Mouse (Mus musculus) limb, embryonic 14.5 days (tissue): Measurements from ENCODE around the gene Lkaaear1. TPM values are rescaled to one million over a fixed set of nuclear protein-coding genes. Genes with fewer than 3 reads are reported as not detected.

Experiments
- ATAC-seq: fragments of 200-750 bp; cut with Nextera tagmentation; 2 replicates; pipeline ENCODE4 v1.8.0; 2017; ENCODE audit warnings: low read depth, moderate number of reproducible peaks, moderate TSS enrichment; ENCODE audit not compliant: low FRiP score
- DNase-seq: peaks from one replicate; pipeline ENCODE4 v3.0.0-alpha.2; 2015; ENCODE audit warnings: low spot score
- H3K27ac ChIP-seq: fragments of 300-500 bp; sonication (generic); replicated peaks from 2 replicates; pipeline ENCODE4 v1.5.1; 2014; ENCODE audit warnings: low read depth, mild to moderate bottlenecking, low read length, moderate library complexity, mixed read lengths
- H3K27me3 ChIP-seq: fragments of 300-500 bp; sonication (generic); 2 replicates; pipeline ENCODE4 v1.6.1; 2014; ENCODE audit warnings: low read length, mixed read lengths; ENCODE audit not compliant: control insufficient read depth, insufficient read depth
- H3K36me3 ChIP-seq: fragments of 300-500 bp; sonication (generic); 2 replicates; pipeline ENCODE4 v1.6.1; 2014; ENCODE audit warnings: mild to moderate bottlenecking, low read length, moderate library complexity, mixed read lengths; ENCODE audit not compliant: control insufficient read depth, insufficient read depth
- H3K4me1 ChIP-seq: fragments of 300-500 bp; sonication (generic); 2 replicates; pipeline ENCODE4 v1.6.1; 2014; ENCODE audit warnings: antibody characterized with exemption, low read length, mixed read lengths; ENCODE audit not compliant: control insufficient read depth, insufficient read depth
- H3K4me2 ChIP-seq: fragments of 300-500 bp; sonication (generic); replicated peaks from 2 replicates; pipeline ENCODE4 v1.6.1; 2014; ENCODE audit warnings: low read depth, mild to moderate bottlenecking, low read length, moderate library complexity; ENCODE audit not compliant: severe bottlenecking
- H3K4me3 ChIP-seq: fragments of 300-500 bp; sonication (generic); replicated peaks from 2 replicates; pipeline ENCODE4 v1.5.1; 2014; ENCODE audit warnings: low read length
- H3K9ac ChIP-seq: fragments of 300-500 bp; sonication (generic); 2 replicates; pipeline ENCODE4 v1.6.1; 2014; ENCODE audit warnings: mild to moderate bottlenecking, low read depth, low read length, moderate library complexity; ENCODE audit not compliant: severe bottlenecking
- H3K9me3 ChIP-seq: fragments of 300-500 bp; sonication (generic); 2 replicates; pipeline ENCODE4 v1.6.1; 2016; ENCODE audit warnings: low read length; ENCODE audit not compliant: control insufficient read depth
- POLR2A ChIP-seq: fragments of 200-500 bp; IDR thresholded peaks from 2 replicates; pipeline ENCODE4 v1.8.0; 2012; ENCODE audit warnings: inconsistent platforms, mild to moderate bottlenecking, moderate library complexity, borderline replicate concordance; ENCODE audit not compliant: insufficient read depth, insufficient read length; ENCODE audit errors: extremely low read depth
- WGBS: fragments of 180-500 bp; shearing (Covaris S2); extraction: QIAGEN DNeasy Blood & Tissue Kit; methylation state at CpG from one replicate; pipeline ENCODE4 v1.1.7; 2014; 5-methylcytosine and 5-hydroxymethylcytosine counted together
- polyA plus RNA-seq, 2 experiments: library from polyadenylated mRNA; depleted of rRNA in 1 of 2; stranded (reverse) in 1 of 2; unstranded in 1 of 2; fragments of >200 nt; fragmentation: Nextera tagmentation in 1 of 2; extraction: Ambion mirVana in 1 of 2; gene quantifications; 2 replicates each; pipeline versions ENCODE4 v1.2.1 to v1.2.3; 2012 to 2014

Lkaaear1 gene
- polyA plus RNA-seq, 2 experiments: not detected

GRCm38 (mm10) chr2:181716991-181717390 is 18.7 kb upstream of the Lkaaear1 start:
- DNase-seq: no peak
- H3K27ac ChIP-seq: no peak overlapping the region
- H3K9ac ChIP-seq: no peak overlapping the region
- no peak for ATAC-seq
- H3K4me2 ChIP-seq: no peak overlapping the region
- H3K36me3 ChIP-seq: no peaks in the 10 kb centered on the region
- no peaks in the 10 kb centered on the region for H3K27me3 ChIP-seq
- no peaks in the 10 kb centered on the region for H3K9me3 ChIP-seq
- no peaks in the 10 kb centered on the region; the same call in 1 of the 2 replicates for H3K4me1 ChIP-seq
- no peak for TF ChIP-seq POLR2A
- no peak overlapping the region for H3K4me3 ChIP-seq
- 40% methylated on average over 3 of the region's 3 CpGs for WGBS

- ATAC-seq (no peak), DNase-seq (no peak)
- WGBS: 72% methylated on average over 3 of the region's 3 CpGs
- Histone ChIP-seq H3K4me2 (no peak overlapping the region), H3K9ac (no peak overlapping the region), H3K4me3 (no peak overlapping the region), H3K27me3 (no peaks in the 10 kb centered on the region), H3K9me3 (no peaks in the 10 kb centered on the region), H3K36me3 (no peaks in the 10 kb centered on the region), H3K4me1 (no peaks in the 10 kb centered on the region; the same call in 1 of the 2 replicates), H3K27ac (no peak overlapping the region)
- no peak for TF ChIP-seq POLR2A
These were observed 17.1 kb upstream of the Lkaaear1 start for GRCm38 (mm10) chr2:181715382-181715781.

GRCm38 (mm10) chr2:181714903-181715326 is 16.7 kb upstream of the Lkaaear1 start, which contains the start of gene Oprl1:
Gene Oprl1, plus strand, starts transcription at chr2:181715016.
- no peak within 1 kb of the TSS for H3K9ac ChIP-seq
- no peak for ATAC-seq
- H3K4me1 ChIP-seq: no peaks in the 10 kb centered on the region; the same call in 1 of the 2 replicates
- no peak for TF ChIP-seq POLR2A
- no peak for DNase-seq
- no peaks in the 10 kb centered on the region for H3K9me3 ChIP-seq
- no peaks in the 10 kb centered on the region for H3K36me3 ChIP-seq
- no peak within 1 kb of the TSS for H3K4me3 ChIP-seq
- no peak within 1 kb of the TSS for H3K27ac ChIP-seq
- H3K27me3 ChIP-seq: no peaks in the 10 kb centered on the region
- 3% methylated on average over 7 of the region's 7 CpGs for WGBS
- H3K4me2 ChIP-seq: peak within 1 kb of the TSS; percentile 31; the same call in 1 of the 2 replicates

- 87% methylated on average over 1 of the region's 1 CpGs for WGBS
- no peaks in the 10 kb centered on the region; the same call in 1 of the 2 replicates for H3K4me1 ChIP-seq
- H3K27me3 ChIP-seq: no peaks in the 10 kb centered on the region
- DNase-seq (no peak), ATAC-seq (no peak)
- H3K4me3 ChIP-seq: no peak overlapping the region
- no peaks in the 10 kb centered on the region for H3K9me3 ChIP-seq
- no peak overlapping the region for H3K4me2 ChIP-seq
- no peak for TF ChIP-seq POLR2A
- no peak overlapping the region for H3K9ac ChIP-seq
- H3K27ac ChIP-seq: no peak overlapping the region
- no peaks in the 10 kb centered on the region for H3K36me3 ChIP-seq
These were observed 15.5 kb upstream of the Lkaaear1 start for GRCm38 (mm10) chr2:181713749-181714148.

- no peak overlapping the region for H3K27ac ChIP-seq
- TF ChIP-seq POLR2A: no peak
- no peak overlapping the region for H3K4me3 ChIP-seq
- H3K4me1 ChIP-seq: no peaks in the 10 kb centered on the region
- no peak for DNase-seq
- 39% methylated on average over 4 of the region's 4 CpGs for WGBS
- H3K27me3 ChIP-seq: no peaks in the 10 kb centered on the region
- H3K4me2 ChIP-seq: no peak overlapping the region
- no peak for ATAC-seq
- no peak overlapping the region for H3K9ac ChIP-seq
- no peaks in the 10 kb centered on the region for H3K36me3 ChIP-seq
- H3K9me3 ChIP-seq: no peaks in the 10 kb centered on the region
These were observed 8.4 kb upstream of the Lkaaear1 start for GRCm38 (mm10) chr2:181706668-181707067.
